Mouse (Mus musculus) bone marrow, adult 2 months (tissue): Measurements from ENCODE around the gene Ccnc.
A peak's percentile ranks its signal among the peaks of the same experiment; 100 is the strongest.

Experiments used
- CTCF ChIP-seq: fragments of 200-500 bp; IDR thresholded peaks from 2 replicates; pipeline ENCODE4 v1.5.1; 2011; ENCODE audit warnings: low read length, control low read depth; ENCODE audit not compliant: control insufficient read depth, insufficient read depth
- POLR2A ChIP-seq: fragments of 200-500 bp; IDR thresholded peaks from 2 replicates; pipeline ENCODE4 v1.6.1; 2011; ENCODE audit warnings: low read depth, mild to moderate bottlenecking, control low read depth, low read length, borderline replicate concordance; ENCODE audit not compliant: control insufficient read depth

GRCm38 (mm10) chr4:21727615-21728165 lies at the start of gene Ccnc:
- TF ChIP-seq CTCF (no peak), POLR2A (peak; percentile 93)
